Mouse (Mus musculus) embryo, embryonic 11 days (tissue): Measurements from ENCODE around the gene CT030661.1.
"Not testable (repeated sequence)": the region's sequence is repeated elsewhere in the genome, so short reads cannot be mapped to it uniquely, and the experiment has no call there.

Experiments used
- DNase-seq: peaks from one replicate; pipeline ENCODE4 v3.0.0-alpha.2; 2015

The CT030661.1 gene

DNA sequence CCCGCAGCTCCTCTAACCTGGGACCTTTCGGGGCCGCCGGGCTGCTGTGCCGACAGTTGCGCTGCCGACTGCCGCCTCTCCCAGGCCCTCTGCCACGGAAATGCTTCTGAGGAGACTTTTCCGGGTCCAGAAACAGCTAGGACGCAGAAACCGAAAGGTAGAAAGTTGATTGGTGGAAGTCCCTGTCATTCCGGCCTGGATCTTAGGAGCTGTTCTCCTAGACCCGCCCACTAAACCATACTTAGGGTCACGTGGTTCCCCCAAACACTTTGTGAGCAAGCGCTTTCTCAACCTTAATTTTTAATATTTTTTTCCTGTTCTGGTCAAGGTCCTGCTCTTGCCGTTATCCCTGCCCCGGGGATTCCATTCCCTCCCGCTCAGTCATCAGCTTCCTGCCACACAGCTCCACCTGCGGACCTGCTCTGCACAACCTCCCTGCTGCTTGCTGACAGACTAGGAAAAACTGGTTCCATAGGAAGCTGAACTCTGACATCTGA lies at the start of gene CT030661.1:
CT030661.1 (minus strand) TSS at position 108 of the 497 bp plus-strand sequence.
- DNase-seq = peak; percentile 96

DNA sequence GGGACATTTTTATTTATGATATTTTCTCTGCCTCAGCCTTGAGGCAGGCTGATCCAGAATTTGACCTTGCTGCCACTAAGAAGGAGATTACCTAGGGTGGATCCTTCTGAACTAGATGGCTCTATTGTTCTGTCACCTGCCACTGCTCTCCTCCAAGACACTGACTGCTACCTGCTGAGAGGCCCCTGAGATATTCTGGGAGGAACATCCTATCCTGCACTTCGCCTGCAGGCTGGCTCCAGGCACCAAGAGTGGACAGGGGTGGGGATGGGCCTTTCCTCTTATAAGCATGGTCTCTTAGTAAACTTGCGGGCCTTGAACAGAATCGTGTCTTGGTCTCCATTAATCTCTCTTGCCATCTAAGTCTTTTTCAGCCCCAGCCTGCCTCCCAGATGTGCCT lies 49.3 kb upstream of the CT030661.1 start:
- no peak for DNase-seq

DNA sequence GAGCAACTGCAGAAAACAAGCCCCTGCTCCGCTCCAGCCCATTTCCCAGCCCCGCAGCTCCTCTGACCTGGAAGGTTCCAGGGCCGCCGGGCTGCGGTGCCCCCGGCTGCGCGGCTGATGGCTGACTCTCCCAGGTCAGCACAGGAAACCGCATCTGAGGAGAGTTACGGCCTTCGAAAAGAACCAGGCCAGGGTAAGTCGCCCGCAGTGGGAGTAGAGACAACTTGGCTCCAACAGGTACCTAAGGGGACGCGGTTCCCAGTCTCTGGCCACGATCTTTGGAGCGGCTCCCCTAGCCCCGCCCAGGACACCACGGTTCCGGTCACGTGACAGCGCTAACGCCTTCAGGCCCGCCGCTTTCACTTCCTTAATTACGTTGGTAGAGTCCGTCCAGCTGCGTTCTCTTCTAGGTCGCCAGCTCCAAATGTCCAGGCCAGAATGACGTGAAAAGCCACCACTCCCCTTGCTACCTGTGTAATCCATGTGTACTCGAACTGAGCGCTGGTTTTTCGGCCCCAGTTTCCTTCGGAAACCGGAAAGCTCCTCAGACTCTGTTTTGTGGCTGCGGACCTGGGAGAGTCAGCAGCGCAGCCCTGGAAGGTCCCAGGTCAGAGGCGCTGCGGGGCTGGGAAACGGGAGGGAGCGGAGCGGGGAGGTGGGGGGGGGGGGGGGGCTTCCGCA lies 46.6 kb upstream of the CT030661.1 start, which contains the start of the genes Zfp944 and Zfp758:
Zfp944 (minus strand) TSS at position 300 of the 681 bp plus-strand sequence.
Zfp758 (plus strand) TSS at position 353 of the 681 bp plus-strand sequence.
- peak; percentile 62 for DNase-seq

DNA sequence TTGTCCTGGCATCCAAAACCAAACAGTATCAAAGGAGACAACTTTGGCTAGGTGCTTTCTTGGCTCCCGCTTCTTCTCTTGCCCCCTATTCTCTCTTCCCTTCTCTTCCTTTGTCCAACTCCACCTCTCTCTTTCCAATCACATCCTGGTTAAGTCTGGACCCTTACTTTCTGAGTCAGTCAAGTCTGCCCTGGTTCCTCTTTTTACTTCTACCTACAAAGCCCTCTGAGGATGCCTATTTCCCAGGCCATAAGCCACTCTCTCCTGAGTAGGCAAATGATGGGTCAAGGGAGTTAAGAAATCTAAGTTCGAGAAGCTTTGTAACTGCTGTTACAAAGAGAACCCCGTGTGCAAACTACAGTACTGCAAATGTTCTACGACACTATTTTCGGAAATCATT lies 45.9 kb upstream of the CT030661.1 start:
- DNase-seq = no peak

DNA sequence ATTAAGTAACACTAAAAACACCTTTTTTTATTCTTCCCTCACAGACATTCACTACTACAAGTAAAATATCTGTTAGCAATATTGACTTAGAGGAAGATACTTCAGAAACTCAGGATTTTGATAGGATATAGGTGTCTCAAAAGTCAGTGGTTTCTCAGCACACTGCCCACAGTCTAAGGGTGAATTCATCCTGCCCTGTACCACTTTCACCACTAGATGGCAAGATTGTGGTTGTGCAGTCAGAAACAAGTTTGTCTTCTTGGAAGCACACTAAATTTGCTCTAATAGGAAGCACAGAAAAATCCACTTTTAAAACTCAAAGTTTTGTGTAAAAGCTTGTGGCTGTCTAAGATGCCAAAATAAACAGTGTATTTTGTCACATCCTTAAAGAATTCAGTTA lies 38.2 kb upstream of the CT030661.1 start:
- DNase-seq = peak; percentile 30

DNA sequence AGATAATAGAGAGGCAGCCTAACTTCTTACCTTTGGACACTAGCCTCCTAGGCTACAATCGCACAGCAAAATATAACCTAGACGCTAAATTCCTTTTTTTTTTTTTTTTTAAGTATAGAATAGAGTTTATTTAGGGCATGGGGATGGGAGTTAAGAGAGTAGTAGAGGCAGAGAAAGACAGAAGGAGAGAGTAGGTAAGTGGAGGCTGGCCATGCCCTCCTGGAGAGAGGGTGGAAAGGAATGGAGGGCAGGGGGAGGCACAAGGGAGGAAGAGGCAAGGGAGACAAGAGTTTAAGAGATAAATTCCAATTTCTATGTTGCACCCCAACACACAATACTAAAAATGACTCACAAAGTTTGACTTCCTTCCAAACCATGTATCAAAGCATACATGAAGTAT lies 610 bp upstream of the CT030661.1 start:
- DNase-seq = not testable (repeated sequence)

DNA sequence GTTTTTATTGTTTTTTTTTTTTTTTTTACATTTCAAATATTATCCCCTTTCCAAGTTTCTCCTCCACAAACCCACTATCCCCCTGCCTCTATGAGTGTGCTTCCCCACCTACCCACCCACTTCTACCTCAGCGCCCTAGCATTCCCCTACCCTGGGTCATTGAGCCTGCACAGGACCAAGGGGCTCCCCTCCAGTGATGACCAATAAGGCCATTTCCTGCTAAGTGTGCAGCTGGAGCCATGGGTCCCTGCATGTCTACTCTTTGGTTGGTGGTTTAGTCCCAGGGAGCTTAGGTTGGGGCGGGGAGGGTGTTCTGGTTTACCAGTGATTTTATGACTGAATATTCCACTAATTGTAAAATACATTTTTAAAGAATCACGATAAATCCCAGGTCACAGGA lies 418 bp downstream of the CT030661.1 start:
- not testable (repeated sequence) for DNase-seq
